Mouse (Mus musculus): ENCODE data around the gene Ghrl. TPM values are rescaled to one million over a fixed set of nuclear protein-coding genes. Genes with fewer than 3 reads are reported as not detected.
"Not testable (repeated sequence)": the region's sequence is repeated elsewhere in the genome, so short reads cannot be mapped to it uniquely, and the experiment has no call there.

Ghrl gene
- polyA plus RNA-seq, 1 experiment from 2014 or later, result 0.66 TPM

DNA sequence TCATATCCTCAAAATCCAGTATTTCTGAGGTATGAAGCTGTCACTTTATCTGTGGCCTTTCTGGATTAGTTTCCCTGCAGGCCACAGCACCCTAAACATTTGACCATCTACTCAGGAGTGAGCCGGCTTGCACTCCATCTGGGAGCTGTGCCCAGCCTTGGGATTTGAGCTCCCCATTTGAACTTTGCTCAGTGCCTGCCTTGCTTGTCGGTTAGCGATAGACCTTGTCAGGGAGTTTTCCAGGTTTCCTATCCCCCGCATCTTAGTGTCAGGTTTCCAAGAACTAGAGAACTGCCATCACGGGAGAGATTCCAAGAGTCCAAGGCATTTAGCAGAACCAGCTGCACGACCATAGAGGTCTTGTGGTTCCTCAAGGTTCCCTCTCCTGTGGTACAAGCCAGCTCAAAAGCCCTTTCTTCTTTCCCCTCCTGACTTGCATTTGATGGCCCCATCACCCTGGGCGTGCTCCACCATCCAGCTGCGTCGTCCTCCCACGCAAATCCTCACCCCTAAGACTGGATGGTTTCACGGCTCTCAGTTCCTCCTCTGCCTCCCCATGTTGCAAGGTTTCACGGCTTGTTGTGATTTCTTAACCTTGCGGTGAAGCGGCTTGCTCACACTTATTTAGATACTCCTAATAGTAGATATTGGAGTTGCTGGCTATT lies 42.5 kb downstream of the Ghrl start:
- DNase-seq (ENCODE audit: low spot score) (no peak), ATAC-seq (no peak)
- H3K4me2 ChIP-seq (ENCODE audit: low read length), result no peak overlapping the region
- H3K4me3 ChIP-seq (ENCODE audit: low read depth, low read length), result no peak overlapping the region
- no peaks in the 10 kb centered on the region for H3K36me3 ChIP-seq (ENCODE audit: control insufficient read depth, insufficient read depth, low read length)
- H3K4me1 ChIP-seq (ENCODE audit: control insufficient read depth, insufficient read depth, low read length), result no peaks in the 10 kb centered on the region
- no peaks in the 10 kb centered on the region for H3K27me3 ChIP-seq (replicated peaks; ENCODE audit: control insufficient read depth, insufficient read depth, low read length)
- 88% methylated on average over 14 of the region's 14 CpGs for WGBS
- H3K27ac ChIP-seq (ENCODE audit: low read depth, low read length), result no peak overlapping the region
- no peak overlapping the region for H3K9ac ChIP-seq (ENCODE audit: low read length)
- no peaks in the 10 kb centered on the region for H3K9me3 ChIP-seq (replicated peaks; ENCODE audit: control insufficient read depth, low read length)

DNA sequence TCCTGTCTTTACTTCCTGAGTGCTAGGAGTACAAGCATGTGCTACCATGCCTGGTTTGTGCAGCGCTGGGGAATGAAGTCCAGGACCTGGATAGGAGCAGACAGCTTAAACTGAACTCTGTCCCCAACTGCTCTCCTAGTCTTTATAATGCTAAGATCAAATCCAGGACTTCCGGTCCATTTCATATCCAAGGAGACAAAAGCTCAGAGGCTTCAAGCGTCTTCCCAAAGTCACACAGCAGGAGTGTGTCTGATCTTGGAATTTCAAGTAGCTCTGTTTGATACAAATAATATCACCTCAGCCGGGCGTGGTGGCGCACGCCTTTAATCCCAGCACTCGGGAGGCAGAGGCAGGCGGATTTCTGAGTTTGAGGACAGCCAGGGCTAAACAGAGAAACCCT lies 43.7 kb downstream of the Ghrl start:
- ATAC-seq (no peak), DNase-seq (ENCODE audit: low spot score) (no peak)
- H3K4me3 ChIP-seq (ENCODE audit: low read depth, low read length), result no peak overlapping the region
- no peak overlapping the region for H3K4me2 ChIP-seq (ENCODE audit: low read length)
- no peaks in the 10 kb centered on the region for H3K9me3 ChIP-seq (replicated peaks; ENCODE audit: control insufficient read depth, low read length)
- no peak overlapping the region for H3K27ac ChIP-seq (ENCODE audit: low read depth, low read length)
- no peaks in the 10 kb centered on the region for H3K4me1 ChIP-seq (ENCODE audit: control insufficient read depth, insufficient read depth, low read length)
- no peak overlapping the region for H3K9ac ChIP-seq (ENCODE audit: low read length)
- no peaks in the 10 kb centered on the region for H3K27me3 ChIP-seq (replicated peaks; ENCODE audit: control insufficient read depth, insufficient read depth, low read length)
- 92% methylated on average over 9 of the region's 9 CpGs for WGBS
- no peaks in the 10 kb centered on the region for H3K36me3 ChIP-seq (ENCODE audit: control insufficient read depth, insufficient read depth, low read length)

DNA sequence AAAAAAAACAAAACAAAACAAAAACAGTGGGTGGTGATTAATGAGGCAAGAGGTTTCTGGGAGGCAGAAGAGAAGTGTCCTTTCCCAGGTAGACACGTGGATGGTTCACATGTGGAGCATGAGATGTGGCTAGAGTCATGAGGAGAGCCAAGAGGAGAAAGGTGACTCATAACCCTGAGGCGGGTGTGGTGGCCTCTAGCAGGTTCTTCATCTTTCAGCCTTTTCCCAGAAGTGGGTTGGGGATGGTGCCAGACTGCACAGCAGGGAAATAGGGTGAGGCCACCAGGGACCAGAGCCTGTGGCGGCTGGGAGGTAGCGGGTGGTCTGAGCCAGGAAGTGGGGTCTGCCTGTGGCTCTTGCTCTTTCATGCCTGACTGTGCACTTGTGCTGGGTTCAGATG lies 44.4 kb downstream of the Ghrl start:
- H3K9ac ChIP-seq (ENCODE audit: low read length), result no peak overlapping the region
- no peaks in the 10 kb centered on the region for H3K36me3 ChIP-seq (ENCODE audit: control insufficient read depth, insufficient read depth, low read length)
- H3K4me2 ChIP-seq (ENCODE audit: low read length), result no peak overlapping the region
- H3K4me3 ChIP-seq (ENCODE audit: low read depth, low read length), result no peak overlapping the region
- no peaks in the 10 kb centered on the region for H3K27me3 ChIP-seq (replicated peaks; ENCODE audit: control insufficient read depth, insufficient read depth, low read length)
- H3K9me3 ChIP-seq (replicated peaks; ENCODE audit: control insufficient read depth, low read length), result no peaks in the 10 kb centered on the region
- no peak for ATAC-seq
- 81% methylated on average over 4 of the region's 4 CpGs for WGBS
- no peaks in the 10 kb centered on the region for H3K4me1 ChIP-seq (ENCODE audit: control insufficient read depth, insufficient read depth, low read length)
- no peak overlapping the region for H3K27ac ChIP-seq (ENCODE audit: low read depth, low read length)
- no peak for DNase-seq (ENCODE audit: low spot score)

DNA sequence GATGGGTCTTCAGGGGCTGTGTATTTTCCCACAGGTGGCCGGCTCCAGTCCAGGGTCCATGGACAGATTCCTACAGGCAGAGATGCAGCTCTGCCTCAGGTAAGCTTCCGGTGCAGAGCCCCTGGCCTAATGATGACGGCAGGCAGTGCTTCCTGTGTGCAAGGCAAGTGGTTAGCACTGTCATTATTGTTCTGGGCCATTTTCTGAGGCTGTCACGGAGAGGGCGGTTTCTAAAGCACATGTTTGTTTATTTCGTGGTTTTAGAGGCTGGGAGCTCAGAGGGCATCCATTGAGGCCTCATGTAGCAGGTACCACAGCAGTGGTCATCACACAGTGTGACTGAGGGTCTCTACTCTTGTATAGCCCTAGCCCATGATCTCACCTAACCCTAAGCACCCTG lies 46.7 kb downstream of the Ghrl start:
- ATAC-seq (no peak), DNase-seq (ENCODE audit: low spot score) (no peak)
- no peaks in the 10 kb centered on the region for H3K9me3 ChIP-seq (replicated peaks; ENCODE audit: control insufficient read depth, low read length)
- no peak overlapping the region for H3K27ac ChIP-seq (ENCODE audit: low read depth, low read length)
- WGBS, result 82% methylated on average over 6 of the region's 6 CpGs
- no peaks in the 10 kb centered on the region for H3K27me3 ChIP-seq (replicated peaks; ENCODE audit: control insufficient read depth, insufficient read depth, low read length)
- no peak overlapping the region for H3K4me2 ChIP-seq (ENCODE audit: low read length)
- H3K4me1 ChIP-seq (ENCODE audit: control insufficient read depth, insufficient read depth, low read length), result peaks cover 5% of the 10 kb centered on the region; the same call in 1 of the 2 replicates
- no peak overlapping the region for H3K4me3 ChIP-seq (ENCODE audit: low read depth, low read length)
- H3K36me3 ChIP-seq (ENCODE audit: control insufficient read depth, insufficient read depth, low read length), result no peaks in the 10 kb centered on the region
- H3K9ac ChIP-seq (ENCODE audit: low read length), result no peak overlapping the region

DNA sequence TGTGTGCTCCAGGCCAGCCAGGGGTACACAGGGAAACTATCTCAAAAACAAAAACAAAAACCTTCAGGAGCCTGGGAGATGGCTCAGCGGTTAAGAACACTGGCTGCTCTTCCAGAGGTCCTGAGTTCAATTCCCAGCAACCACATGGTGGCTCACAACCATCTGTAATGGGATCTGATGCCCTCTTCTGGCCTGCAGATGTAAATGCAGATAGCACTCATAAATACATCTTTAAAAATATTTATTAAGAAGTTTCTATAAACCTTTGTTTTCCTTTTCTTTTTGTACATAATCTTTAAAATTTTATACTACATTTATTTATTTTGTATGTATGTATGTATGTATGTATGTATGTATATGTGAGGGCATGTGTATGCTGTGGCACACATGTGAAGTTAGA lies 47.7 kb downstream of the Ghrl start:
- H3K27ac ChIP-seq (ENCODE audit: low read depth, low read length); H3K27me3 ChIP-seq (replicated peaks; ENCODE audit: control insufficient read depth, insufficient read depth, low read length); H3K9ac ChIP-seq (ENCODE audit: low read length); H3K36me3 ChIP-seq (ENCODE audit: control insufficient read depth, insufficient read depth, low read length); H3K4me1 ChIP-seq (ENCODE audit: control insufficient read depth, insufficient read depth, low read length); H3K9me3 ChIP-seq (replicated peaks; ENCODE audit: control insufficient read depth, low read length); ATAC-seq; H3K4me3 ChIP-seq (ENCODE audit: low read depth, low read length); DNase-seq (ENCODE audit: low spot score); H3K4me2 ChIP-seq (ENCODE audit: low read length): not testable (repeated sequence)
- 100% methylated on average over 1 of the region's 1 CpGs for WGBS

DNA sequence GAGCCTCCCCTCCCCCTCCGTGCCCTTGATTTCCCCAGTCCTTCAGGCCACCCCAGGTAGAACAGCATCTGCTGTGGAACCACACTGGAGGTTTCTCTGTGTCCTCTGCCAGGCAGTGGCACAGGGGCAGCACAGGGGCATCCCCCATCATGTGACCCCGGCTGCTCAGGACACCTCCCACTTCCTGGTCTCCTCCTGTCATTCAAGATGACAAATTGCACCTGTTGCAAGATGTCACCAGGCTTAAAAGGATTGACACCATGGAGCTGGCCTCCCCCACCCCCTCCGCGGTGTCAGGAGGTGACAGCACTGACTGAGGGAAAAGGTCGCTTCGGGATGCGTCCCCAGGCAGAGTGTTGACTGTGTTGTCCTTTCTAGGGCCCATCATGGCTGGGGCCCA lies 49.9 kb downstream of the Ghrl start:
- no peak overlapping the region for H3K4me2 ChIP-seq (ENCODE audit: low read length)
- H3K27me3 ChIP-seq (replicated peaks; ENCODE audit: control insufficient read depth, insufficient read depth, low read length), result no peaks in the 10 kb centered on the region
- ATAC-seq, result no peak
- H3K27ac ChIP-seq (ENCODE audit: low read depth, low read length), result no peak overlapping the region
- H3K9me3 ChIP-seq (replicated peaks; ENCODE audit: control insufficient read depth, low read length), result no peaks in the 10 kb centered on the region
- H3K4me3 ChIP-seq (ENCODE audit: low read depth, low read length), result no peak overlapping the region
- peaks cover 5% of the 10 kb centered on the region; the same call in 1 of the 2 replicates for H3K4me1 ChIP-seq (ENCODE audit: control insufficient read depth, insufficient read depth, low read length)
- H3K9ac ChIP-seq (ENCODE audit: low read length), result no peak overlapping the region
- 86% methylated on average over 7 of the region's 7 CpGs for WGBS
- DNase-seq (ENCODE audit: low spot score), result no peak
- no peaks in the 10 kb centered on the region for H3K36me3 ChIP-seq (ENCODE audit: control insufficient read depth, insufficient read depth, low read length)

DNA sequence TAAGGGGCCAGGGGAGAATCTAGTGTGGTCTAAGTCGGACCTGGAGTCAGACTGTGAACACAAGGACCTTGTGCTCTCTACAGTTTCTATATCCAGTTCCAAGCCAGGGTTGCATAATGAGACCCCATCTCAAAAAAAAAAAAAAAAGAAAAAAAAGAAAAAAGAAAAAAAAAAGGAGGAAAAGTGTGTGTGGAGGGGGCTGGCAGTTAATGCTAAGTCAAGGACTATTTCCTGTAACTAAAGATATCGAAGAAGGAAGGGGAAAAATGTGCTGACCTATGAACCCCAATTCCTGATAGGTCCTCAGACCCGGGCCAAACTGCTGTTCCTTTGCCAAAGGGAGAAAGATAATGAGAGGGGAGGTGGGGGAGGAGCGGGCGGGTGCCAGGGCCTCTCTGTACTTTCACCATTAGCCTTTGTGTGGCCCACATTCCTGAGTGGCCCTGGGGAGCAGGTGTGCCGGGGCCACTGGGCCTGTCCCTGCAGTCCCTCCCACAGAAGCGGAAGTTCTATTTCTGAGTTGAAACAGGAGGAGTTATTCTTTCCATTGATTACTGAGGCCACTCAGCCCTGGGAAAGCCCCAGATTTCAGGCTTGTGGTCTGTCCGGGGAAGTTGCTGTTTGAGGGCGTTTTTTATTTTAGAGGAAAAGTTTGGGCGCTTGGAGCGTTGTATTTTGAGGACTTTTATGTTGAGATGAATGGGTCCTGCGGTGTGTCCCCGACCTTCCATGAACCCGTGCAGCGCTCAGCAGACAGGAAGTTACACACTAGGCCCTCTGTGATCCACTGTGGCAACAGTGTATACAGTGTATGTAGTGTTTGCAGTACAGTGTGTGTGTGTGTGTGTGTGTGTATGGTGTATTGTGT lies 51.2 kb downstream of the Ghrl start:
- H3K27me3 ChIP-seq (replicated peaks; ENCODE audit: control insufficient read depth, insufficient read depth, low read length), result no peaks in the 10 kb centered on the region
- no peaks in the 10 kb centered on the region for H3K9me3 ChIP-seq (replicated peaks; ENCODE audit: control insufficient read depth, low read length)
- ATAC-seq, result no peak
- H3K27ac ChIP-seq (ENCODE audit: low read depth, low read length), result no peak overlapping the region
- no peak overlapping the region for H3K4me2 ChIP-seq (ENCODE audit: low read length)
- peaks cover 5% of the 10 kb centered on the region; the same call in 1 of the 2 replicates for H3K4me1 ChIP-seq (ENCODE audit: control insufficient read depth, insufficient read depth, low read length)
- H3K4me3 ChIP-seq (ENCODE audit: low read depth, low read length), result no peak overlapping the region
- no peak overlapping the region for H3K9ac ChIP-seq (ENCODE audit: low read length)
- no peaks in the 10 kb centered on the region for H3K36me3 ChIP-seq (ENCODE audit: control insufficient read depth, insufficient read depth, low read length)
- DNase-seq (ENCODE audit: low spot score), result no peak
- WGBS, result 47% methylated on average over 14 of the region's 15 CpGs

DNA sequence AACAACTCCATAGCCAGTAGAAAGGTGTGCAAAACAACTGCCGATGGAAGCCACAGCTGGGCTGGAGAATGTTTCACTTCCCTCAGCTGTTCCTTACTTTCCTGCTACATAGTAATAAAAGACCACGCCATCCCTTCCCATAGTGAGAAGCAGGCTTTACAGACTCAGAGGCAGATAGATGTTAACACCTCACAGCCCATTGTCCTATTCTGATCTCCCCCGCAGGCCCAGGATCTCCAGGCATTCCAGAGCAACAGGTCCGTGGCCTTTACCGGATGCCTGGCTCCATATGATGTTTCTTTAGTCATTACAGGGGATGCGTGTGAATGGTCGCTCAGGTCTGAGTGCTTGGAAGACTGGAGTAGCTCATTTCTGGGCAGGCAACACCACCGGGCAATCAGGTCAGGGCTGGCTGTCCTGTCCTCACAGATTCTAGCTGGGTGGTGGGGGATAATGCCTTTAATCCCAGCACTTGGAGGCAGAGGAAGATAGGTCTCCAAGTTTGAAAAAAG lies 52.0 kb downstream of the Ghrl start:
- DNase-seq (ENCODE audit: low spot score), result no peak
- H3K4me3 ChIP-seq (ENCODE audit: low read depth, low read length), result no peak overlapping the region
- H3K36me3 ChIP-seq (ENCODE audit: control insufficient read depth, insufficient read depth, low read length), result no peaks in the 10 kb centered on the region
- peaks cover 5% of the 10 kb centered on the region; the same call in 1 of the 2 replicates for H3K4me1 ChIP-seq (ENCODE audit: control insufficient read depth, insufficient read depth, low read length)
- no peaks in the 10 kb centered on the region for H3K27me3 ChIP-seq (replicated peaks; ENCODE audit: control insufficient read depth, insufficient read depth, low read length)
- ATAC-seq, result no peak
- WGBS, result 58% methylated on average over 8 of the region's 8 CpGs
- H3K4me2 ChIP-seq (ENCODE audit: low read length), result no peak overlapping the region
- H3K27ac ChIP-seq (ENCODE audit: low read depth, low read length), result no peak overlapping the region
- peaks cover 4% of the 10 kb centered on the region; the same call in 1 of the 2 replicates for H3K9me3 ChIP-seq (replicated peaks; ENCODE audit: control insufficient read depth, low read length)
- no peak overlapping the region for H3K9ac ChIP-seq (ENCODE audit: low read length)

Data from forebrain, embryonic 14.5 days (tissue).